Mouse (Mus musculus) kidney, postnatal 10 days (tissue): ENCODE data around the gene Zc3hav1.
"Not testable (repeated sequence)": the region's sequence is repeated elsewhere in the genome, so short reads cannot be mapped to it uniquely, and the experiment has no call there.

Source experiments
- DNase-seq: peaks from one replicate; pipeline ENCODE4 v3.0.0; 2021; ENCODE audit warnings: mixed read lengths

Zc3hav1 gene

GRCm38 (mm10) chr6:38353811-38354722 is at the start of gene Zc3hav1:
Gene Zc3hav1 (minus strand): TSS chr6:38354603.
- DNase-seq, result peak; percentile 85

GRCm38 (mm10) chr6:38389671-38390070 is 35.3 kb upstream of the Zc3hav1 start:
- DNase-seq, result peak; percentile 28

GRCm38 (mm10) chr6:38381129-38381771 is 26.8 kb upstream of the Zc3hav1 start, which contains the start of gene Ttc26:
Gene Ttc26 (plus strand): TSS chr6:38381469.
- DNase-seq, result peak; percentile 90

GRCm38 (mm10) chr6:38380764-38381128 is 26.3 kb upstream of the Zc3hav1 start:
- no peak for DNase-seq

GRCm38 (mm10) chr6:38374271-38374670 is 19.9 kb upstream of the Zc3hav1 start:
- DNase-seq, result no peak

- DNase-seq, result no peak
Observed at GRCm38 (mm10) chr6:38369945-38370344, 15.5 kb upstream of the Zc3hav1 start.

- no peak for DNase-seq
Observed at GRCm38 (mm10) chr6:38364121-38364520, 9.7 kb upstream of the Zc3hav1 start.

- no peak for DNase-seq
Observed at GRCm38 (mm10) chr6:38363370-38363769, 9.0 kb upstream of the Zc3hav1 start.

GRCm38 (mm10) chr6:38361937-38362336 is 7.5 kb upstream of the Zc3hav1 start:
- no peak for DNase-seq

- DNase-seq, result no peak
Observed at GRCm38 (mm10) chr6:38361065-38361464, 6.7 kb upstream of the Zc3hav1 start.

GRCm38 (mm10) chr6:38359736-38360499 is 5.5 kb upstream of the Zc3hav1 start:
- DNase-seq, result no peak

- DNase-seq, result not testable (repeated sequence)
Observed at GRCm38 (mm10) chr6:38359044-38359735, 4.8 kb upstream of the Zc3hav1 start.

GRCm38 (mm10) chr6:38358253-38359027 is 4.0 kb upstream of the Zc3hav1 start:
- no peak for DNase-seq

- DNase-seq, result no peak
Observed at GRCm38 (mm10) chr6:38357603-38358252, 3.3 kb upstream of the Zc3hav1 start.

GRCm38 (mm10) chr6:38356661-38357433 is 2.4 kb upstream of the Zc3hav1 start:
- not testable (repeated sequence) for DNase-seq

GRCm38 (mm10) chr6:38355862-38356261 is 1.5 kb upstream of the Zc3hav1 start:
- DNase-seq, result no peak

- DNase-seq, result no peak
Observed at GRCm38 (mm10) chr6:38355354-38355823, 986 bp upstream of the Zc3hav1 start.

GRCm38 (mm10) chr6:38354723-38355353 is 435 bp upstream of the Zc3hav1 start:
- no peak for DNase-seq

GRCm38 (mm10) chr6:38353181-38353580 is 1.2 kb downstream of the Zc3hav1 start:
- DNase-seq, result no peak

GRCm38 (mm10) chr6:38352451-38352850 is 2.0 kb downstream of the Zc3hav1 start:
- no peak for DNase-seq
